Mouse (Mus musculus): ENCODE data around the gene Il15ra. TPM values are rescaled to one million over a fixed set of nuclear protein-coding genes. Genes with fewer than 3 reads are reported as not detected.

The Il15ra gene
- polyA plus RNA-seq, 1 experiment from 2014 or later = 34.2 TPM

GRCm38 (mm10) chr2:11706746-11707065, 1.6 kb downstream of the Il15ra start:
- no peak for DNase-seq (ENCODE audit: low spot score)

- no peak for DNase-seq (ENCODE audit: low spot score)
These were observed 3.4 kb downstream of the Il15ra start for GRCm38 (mm10) chr2:11708538-11708937.

- peak; percentile 58 for DNase-seq (ENCODE audit: low spot score)
These were observed 5.0 kb downstream of the Il15ra start for GRCm38 (mm10) chr2:11710101-11710500.

GRCm38 (mm10) chr2:11712483-11712990, 7.4 kb downstream of the Il15ra start:
- no peak for DNase-seq (ENCODE audit: low spot score)

GRCm38 (mm10) chr2:11713021-11713420, 7.9 kb downstream of the Il15ra start:
- no peak for DNase-seq (ENCODE audit: low spot score)

- DNase-seq (ENCODE audit: low spot score) = no peak
These were observed 9.4 kb downstream of the Il15ra start for GRCm38 (mm10) chr2:11714535-11714934.

GRCm38 (mm10) chr2:11718573-11718972, 13.5 kb downstream of the Il15ra start:
- no peak for DNase-seq (ENCODE audit: low spot score)

GRCm38 (mm10) chr2:11722564-11722963, 17.5 kb downstream of the Il15ra start:
- DNase-seq (ENCODE audit: low spot score) = no peak

- DNase-seq (ENCODE audit: low spot score) = no peak
These were observed 22.5 kb downstream of the Il15ra start for GRCm38 (mm10) chr2:11727574-11727973.

GRCm38 (mm10) chr2:11729091-11729490, 24.0 kb downstream of the Il15ra start:
- no peak for DNase-seq (ENCODE audit: low spot score)

- no peak for DNase-seq (ENCODE audit: low spot score)
These were observed 27.9 kb downstream of the Il15ra start for GRCm38 (mm10) chr2:11732978-11733377.

- no peak for DNase-seq (ENCODE audit: low spot score)
These were observed 30.8 kb downstream of the Il15ra start for GRCm38 (mm10) chr2:11735853-11736252.

- no peak for DNase-seq (ENCODE audit: low spot score)
These were observed 33.7 kb downstream of the Il15ra start for GRCm38 (mm10) chr2:11738794-11739193.

GRCm38 (mm10) chr2:11739516-11740051, 34.5 kb downstream of the Il15ra start:
- DNase-seq (ENCODE audit: low spot score) = no peak

GRCm38 (mm10) chr2:11762541-11762940, 57.5 kb downstream of the Il15ra start:
- no peak for DNase-seq (ENCODE audit: low spot score)

GRCm38 (mm10) chr2:11765694-11766093, 60.6 kb downstream of the Il15ra start:
- DNase-seq (ENCODE audit: low spot score) = no peak

- no peak for DNase-seq (ENCODE audit: low spot score)
These were observed 61.5 kb downstream of the Il15ra start for GRCm38 (mm10) chr2:11766485-11767160.

GRCm38 (mm10) chr2:11767161-11767545, 62.1 kb downstream of the Il15ra start:
- DNase-seq (ENCODE audit: low spot score) = no peak

GRCm38 (mm10) chr2:11771701-11772100, 66.6 kb downstream of the Il15ra start:
- DNase-seq (ENCODE audit: low spot score) = no peak

- DNase-seq (ENCODE audit: low spot score) = no peak
These were observed 67.3 kb downstream of the Il15ra start for GRCm38 (mm10) chr2:11772401-11772800.

- no peak for DNase-seq (ENCODE audit: low spot score)
These were observed 69.3 kb downstream of the Il15ra start for GRCm38 (mm10) chr2:11774426-11774825.

GRCm38 (mm10) chr2:11775121-11775520, 70.0 kb downstream of the Il15ra start:
- DNase-seq (ENCODE audit: low spot score) = no peak

GRCm38 (mm10) chr2:11776415-11776814, 71.3 kb downstream of the Il15ra start:
- DNase-seq (ENCODE audit: low spot score) = no peak

All from thymus, postnatal 0 days (tissue).